Mouse (Mus musculus) embryonic facial prominence, embryonic 12.5 days (tissue): ENCODE measurements at regions not wholly inside any gene's neighbourhood (a gene's known extent, or its start where the extent isn't known, plus 50 kb on each side); places are given as distances from the start of the nearest gene placed in this dataset.

Experiments
- ATAC-seq: fragments of 200-750 bp; cut with Nextera tagmentation; 2 replicates; pipeline ENCODE4 v1.8.0; 2017; ENCODE audit not compliant: insufficient number of reproducible peaks, insufficient read depth, low FRiP score, low TSS enrichment
- H3K27ac ChIP-seq: fragments of 300-500 bp; sonication (generic); 2 replicates; pipeline ENCODE4 v1.5.1; 2016; ENCODE audit warnings: mild to moderate bottlenecking
- H3K27me3 ChIP-seq: fragments of 300-500 bp; sonication (generic); 2 replicates; pipeline ENCODE4 v1.6.1; 2016; ENCODE audit warnings: mild to moderate bottlenecking, moderate library complexity
- H3K36me3 ChIP-seq: fragments of 300-500 bp; sonication (generic); 2 replicates; pipeline ENCODE4 v1.6.1; 2016; ENCODE audit warnings: mild to moderate bottlenecking
- H3K4me1 ChIP-seq: fragments of 300-500 bp; sonication (generic); 2 replicates; pipeline ENCODE4 v1.6.1; 2016
- H3K4me2 ChIP-seq: fragments of 300-500 bp; sonication (generic); replicated peaks from 2 replicates; pipeline ENCODE4 v1.6.1; 2016; ENCODE audit warnings: mild to moderate bottlenecking, moderate library complexity
- H3K4me3 ChIP-seq: fragments of 300-500 bp; sonication (generic); 2 replicates; pipeline ENCODE4 v1.5.1; 2016; ENCODE audit warnings: mild to moderate bottlenecking
- H3K9ac ChIP-seq: fragments of 300-500 bp; sonication (generic); 2 replicates; pipeline ENCODE4 v1.6.1; 2016; ENCODE audit warnings: mild to moderate bottlenecking, moderate library complexity
- H3K9me3 ChIP-seq: fragments of 300-500 bp; sonication (generic); 2 replicates; pipeline ENCODE4 v1.6.1; 2016; ENCODE audit warnings: mild to moderate bottlenecking, moderate library complexity
- WGBS: fragments of 180-500 bp; shearing (Covaris S2); methylation state at CpG from one replicate; pipeline ENCODE4 v1.1.7; 2016; 5-methylcytosine and 5-hydroxymethylcytosine counted together

GRCm38 (mm10) chr17:45945005-45945404 is 87.2 kb downstream of the Vegfa start:
- Histone ChIP-seq H3K36me3 (no peaks in the 10 kb centered on the region), H3K9ac (no peak overlapping the region), H3K27me3 (no peaks in the 10 kb centered on the region), H3K4me2 (no peak overlapping the region), H3K4me1 (no peaks in the 10 kb centered on the region; the same call in 1 of the 2 replicates), H3K4me3 (no peak overlapping the region), H3K27ac (no peak overlapping the region), H3K9me3 (no peaks in the 10 kb centered on the region)
- ATAC-seq: no peak
- 87% methylated on average over 3 of the region's 3 CpGs for WGBS

GRCm38 (mm10) chr17:45943244-45943643 is 88.9 kb downstream of the Vegfa start:
- no peak overlapping the region for H3K4me3 ChIP-seq
- no peak overlapping the region for H3K9ac ChIP-seq
- no peaks in the 10 kb centered on the region; the same call in 1 of the 2 replicates for H3K4me1 ChIP-seq
- no peaks in the 10 kb centered on the region for H3K36me3 ChIP-seq
- no peak overlapping the region for H3K4me2 ChIP-seq
- no peak for ATAC-seq
- WGBS: 64% methylated on average over 6 of the region's 6 CpGs
- no peaks in the 10 kb centered on the region for H3K9me3 ChIP-seq
- H3K27ac ChIP-seq: no peak overlapping the region
- no peaks in the 10 kb centered on the region for H3K27me3 ChIP-seq

GRCm38 (mm10) chr17:45941890-45942375 is 90.2 kb downstream of the Vegfa start:
- WGBS: 59% methylated on average over 4 of the region's 4 CpGs
- no peaks in the 10 kb centered on the region; the same call in 1 of the 2 replicates for H3K4me1 ChIP-seq
- no peak overlapping the region for H3K27ac ChIP-seq
- H3K27me3 ChIP-seq: no peaks in the 10 kb centered on the region
- H3K36me3 ChIP-seq: no peaks in the 10 kb centered on the region
- H3K9ac ChIP-seq: no peak overlapping the region
- H3K4me2 ChIP-seq: no peak overlapping the region
- H3K9me3 ChIP-seq: no peaks in the 10 kb centered on the region
- no peak overlapping the region for H3K4me3 ChIP-seq
- no peak for ATAC-seq

- no peak overlapping the region for H3K4me3 ChIP-seq
- H3K9ac ChIP-seq: no peak overlapping the region
- H3K27ac ChIP-seq: no peak overlapping the region
- WGBS: 85% methylated on average over 16 of the region's 16 CpGs
- no peaks in the 10 kb centered on the region for H3K27me3 ChIP-seq
- no peak overlapping the region for H3K4me2 ChIP-seq
- no peaks in the 10 kb centered on the region for H3K9me3 ChIP-seq
- no peaks in the 10 kb centered on the region; the same call in 1 of the 2 replicates for H3K4me1 ChIP-seq
- no peaks in the 10 kb centered on the region for H3K36me3 ChIP-seq
- ATAC-seq: no peak
Measured at GRCm38 (mm10) chr17:45940121-45940813, 91.9 kb downstream of the Vegfa start.

GRCm38 (mm10) chr17:45938284-45938683 is 93.9 kb downstream of the Vegfa start:
- H3K4me2 ChIP-seq: no peak overlapping the region
- no peaks in the 10 kb centered on the region for H3K9me3 ChIP-seq
- H3K9ac ChIP-seq: no peak overlapping the region
- H3K36me3 ChIP-seq: no peaks in the 10 kb centered on the region
- H3K27me3 ChIP-seq: no peaks in the 10 kb centered on the region
- peaks cover 9% of the 10 kb centered on the region; the same call in 1 of the 2 replicates for H3K4me1 ChIP-seq
- H3K27ac ChIP-seq: no peak overlapping the region
- WGBS: 28% methylated on average over 1 of the region's 1 CpGs
- no peak overlapping the region for H3K4me3 ChIP-seq
- no peak for ATAC-seq

GRCm38 (mm10) chr17:45936577-45936976 is 95.6 kb downstream of the Vegfa start:
- Histone ChIP-seq H3K4me1 (peaks cover 22% of the 10 kb centered on the region; the same call in 1 of the 2 replicates), H3K4me2 (no peak overlapping the region), H3K4me3 (no peak overlapping the region), H3K27me3 (no peaks in the 10 kb centered on the region), H3K9me3 (no peaks in the 10 kb centered on the region), H3K27ac (no peak overlapping the region), H3K9ac (no peak overlapping the region), H3K36me3 (no peaks in the 10 kb centered on the region)
- ATAC-seq: no peak
- WGBS: 36% methylated on average over 12 of the region's 12 CpGs

GRCm38 (mm10) chr17:45935291-45935690 is 96.9 kb downstream of the Vegfa start:
- Histone ChIP-seq H3K4me1 (peaks cover 30% of the 10 kb centered on the region; the same call in 1 of the 2 replicates), H3K4me3 (no peak overlapping the region), H3K27me3 (no peaks in the 10 kb centered on the region), H3K9ac (no peak overlapping the region), H3K9me3 (no peaks in the 10 kb centered on the region), H3K4me2 (no peak overlapping the region), H3K27ac (no peak overlapping the region), H3K36me3 (no peaks in the 10 kb centered on the region)
- no peak for ATAC-seq
- WGBS: 87% methylated on average over 4 of the region's 4 CpGs

GRCm38 (mm10) chr17:45934002-45934401 is 98.2 kb downstream of the Vegfa start:
- Histone ChIP-seq H3K27me3 (no peaks in the 10 kb centered on the region), H3K4me2 (no peak overlapping the region), H3K4me3 (no peak overlapping the region), H3K9ac (no peak overlapping the region), H3K9me3 (no peaks in the 10 kb centered on the region), H3K36me3 (no peaks in the 10 kb centered on the region), H3K27ac (no peak overlapping the region), H3K4me1 (peaks cover 38% of the 10 kb centered on the region)
- no peak for ATAC-seq
- WGBS: 10% methylated on average over 2 of the region's 2 CpGs

GRCm38 (mm10) chr17:45933034-45933433 is 99.1 kb downstream of the Vegfa start:
- Histone ChIP-seq H3K27me3 (no peaks in the 10 kb centered on the region), H3K4me1 (peaks cover 42% of the 10 kb centered on the region), H3K9ac (no peak overlapping the region), H3K9me3 (no peaks in the 10 kb centered on the region), H3K27ac (no peak overlapping the region), H3K4me2 (no peak overlapping the region), H3K4me3 (no peak overlapping the region), H3K36me3 (no peaks in the 10 kb centered on the region)
- WGBS: 32% methylated on average over 10 of the region's 10 CpGs
- ATAC-seq: no peak

GRCm38 (mm10) chr17:45932611-45933010 is 99.6 kb downstream of the Vegfa start:
- peaks cover 42% of the 10 kb centered on the region for H3K4me1 ChIP-seq
- H3K27me3 ChIP-seq: no peaks in the 10 kb centered on the region
- no peak overlapping the region for H3K27ac ChIP-seq
- no peaks in the 10 kb centered on the region for H3K36me3 ChIP-seq
- no peaks in the 10 kb centered on the region for H3K9me3 ChIP-seq
- H3K4me3 ChIP-seq: no peak overlapping the region
- WGBS: 62% methylated on average over 6 of the region's 6 CpGs
- H3K4me2 ChIP-seq: no peak overlapping the region
- no peak for ATAC-seq
- no peak overlapping the region for H3K9ac ChIP-seq

GRCm38 (mm10) chr17:45929591-45929990 is 102.6 kb downstream of the Vegfa start:
- peaks cover 42% of the 10 kb centered on the region for H3K4me1 ChIP-seq

GRCm38 (mm10) chr17:45928903-45929477 is 103.2 kb downstream of the Vegfa start:
- Histone ChIP-seq H3K4me3 (no peak overlapping the region), H3K9ac (no peak overlapping the region), H3K27me3 (0 out of 2 replicates have a peak, but pooled peaks cover 3% of the 10 kb centered on the region), H3K27ac (peak overlapping the region; percentile 88), H3K9me3 (no peaks in the 10 kb centered on the region), H3K36me3 (no peaks in the 10 kb centered on the region), H3K4me1 (peaks cover 41% of the 10 kb centered on the region), H3K4me2 (no peak overlapping the region)
- 44% methylated on average over 8 of the region's 8 CpGs for WGBS
- ATAC-seq: no peak

More at GRCm38 (mm10) chr17:45929591-45929990, 102.6 kb downstream of the Vegfa start:
- no peak overlapping the region for H3K4me3 ChIP-seq
- 0 out of 2 replicates have a peak, but pooled peaks cover 3% of the 10 kb centered on the region for H3K27me3 ChIP-seq
- peak overlapping the region; percentile 88 for H3K27ac ChIP-seq
- no peak for ATAC-seq
- H3K4me2 ChIP-seq: no peak overlapping the region
- WGBS: 64% methylated on average over 7 of the region's 7 CpGs
- no peaks in the 10 kb centered on the region for H3K36me3 ChIP-seq
- H3K9me3 ChIP-seq: no peaks in the 10 kb centered on the region
- no peak overlapping the region for H3K9ac ChIP-seq
